Mouse (Mus musculus) testis, adult 2 months (tissue): Measurements from ENCODE around the gene Mid1. TPM values are rescaled to one million over a fixed set of nuclear protein-coding genes. Genes with fewer than 3 reads are reported as not detected.
"Not testable (repeated sequence)": the region's sequence is repeated elsewhere in the genome, so short reads cannot be mapped to it uniquely, and the experiment has no call there.

Experiments used
- H3K27ac ChIP-seq: fragments of 200-500 bp; 2 replicates; pipeline ENCODE4 v1.5.1; 2012; ENCODE audit warnings: low read depth, low read length; ENCODE audit not compliant: control insufficient read depth, insufficient read depth
- H3K27me3 ChIP-seq: fragments of 200-500 bp; 2 replicates; pipeline ENCODE4 v1.6.1; 2012; ENCODE audit warnings: mild to moderate bottlenecking, low read length, moderate library complexity; ENCODE audit not compliant: control insufficient read depth, insufficient read depth
- H3K36me3 ChIP-seq: fragments of 200-500 bp; 2 replicates; pipeline ENCODE4 v1.6.1; 2012; ENCODE audit warnings: mild to moderate bottlenecking, low read length; ENCODE audit not compliant: control insufficient read depth, insufficient read depth
- H3K4me1 ChIP-seq: fragments of 200-500 bp; 2 replicates; pipeline ENCODE4 v1.6.1; 2012; ENCODE audit warnings: low read length; ENCODE audit not compliant: control insufficient read depth, insufficient read depth
- H3K4me3 ChIP-seq: fragments of 200-500 bp; 2 replicates; pipeline ENCODE4 v1.5.1; 2012; ENCODE audit warnings: low read depth, mild to moderate bottlenecking, low read length, moderate library complexity, mixed read lengths; ENCODE audit not compliant: control insufficient read depth
- CTCF ChIP-seq: fragments of 200-500 bp; IDR thresholded peaks from 2 replicates; pipeline ENCODE4 v1.5.1; 2012; ENCODE audit warnings: low read depth, mild to moderate bottlenecking, inconsistent platforms, low read length, moderate library complexity; ENCODE audit not compliant: control insufficient read depth, insufficient read depth, insufficient replicate concordance
- polyA plus RNA-seq: library from polyadenylated mRNA; depleted of rRNA; stranded (reverse); fragments of >200 nt; gene quantifications from 2 replicates; pipeline ENCODE4 v1.2.3, GENCODE M21; 2012

Mid1 gene
- polyA plus RNA-seq, 1 experiment = 0.65 TPM

DNA sequence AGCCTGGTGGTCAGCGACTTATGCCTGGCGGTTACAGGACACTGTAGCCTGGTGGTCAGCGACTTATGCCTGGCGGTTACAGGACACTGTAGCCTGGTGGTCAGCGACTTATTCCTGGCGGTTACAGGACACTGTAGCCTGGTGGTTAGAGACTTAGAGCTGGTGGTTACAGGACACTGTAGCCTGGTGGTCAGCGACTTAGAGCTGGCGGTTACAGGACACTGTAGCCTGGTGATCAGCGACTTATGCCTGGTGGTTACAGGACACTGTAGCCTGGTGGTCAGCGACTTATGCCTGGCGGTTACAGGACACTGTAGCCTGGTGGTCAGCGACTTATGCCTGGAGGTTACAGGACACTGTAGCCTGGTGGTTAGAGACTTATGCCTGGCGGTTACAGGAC lies 329.0 kb downstream of the Mid1 start:
- H3K36me3 ChIP-seq, H3K27ac ChIP-seq, H3K4me1 ChIP-seq, H3K4me3 ChIP-seq, H3K27me3 ChIP-seq: not testable (repeated sequence)

DNA sequence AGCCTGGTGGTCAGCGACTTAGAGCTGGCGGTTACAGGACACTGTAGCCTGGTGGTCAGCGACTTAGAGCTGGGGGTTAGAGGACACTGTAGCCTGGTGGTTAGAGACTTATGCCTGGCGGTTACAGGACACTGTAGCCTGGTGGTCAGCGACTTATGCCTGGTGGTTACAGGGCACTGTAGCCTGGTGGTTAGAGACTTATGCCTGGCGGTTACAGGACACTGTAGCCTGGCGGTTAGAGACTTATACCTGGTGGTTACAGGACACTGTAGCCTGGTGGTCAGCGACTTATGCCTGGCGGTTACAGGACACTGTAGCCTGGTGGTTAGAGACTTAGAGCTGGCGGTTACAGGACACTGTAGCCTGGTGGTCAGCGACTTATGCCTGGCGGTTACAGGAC lies 330.9 kb downstream of the Mid1 start:
- H3K4me1 ChIP-seq, H3K4me3 ChIP-seq, H3K27me3 ChIP-seq, H3K36me3 ChIP-seq, H3K27ac ChIP-seq: not testable (repeated sequence)

GRCm38 (mm10) chrX:170017333-170018245 lies 332.6 kb downstream of the Mid1 start:
- H3K4me3 ChIP-seq, H3K36me3 ChIP-seq, H3K27me3 ChIP-seq, H3K4me1 ChIP-seq, H3K27ac ChIP-seq: not testable (repeated sequence)
- peak; percentile 71 for TF ChIP-seq CTCF

GRCm38 (mm10) chrX:170018571-170019218 lies 333.7 kb downstream of the Mid1 start:
- not testable (repeated sequence) for H3K27ac ChIP-seq, H3K36me3 ChIP-seq, H3K4me3 ChIP-seq, H3K27me3 ChIP-seq, H3K4me1 ChIP-seq

GRCm38 (mm10) chrX:170019219-170019953 lies 334.4 kb downstream of the Mid1 start:
- H3K4me1 ChIP-seq, H3K36me3 ChIP-seq, H3K4me3 ChIP-seq, H3K27me3 ChIP-seq, H3K27ac ChIP-seq: not testable (repeated sequence)

DNA sequence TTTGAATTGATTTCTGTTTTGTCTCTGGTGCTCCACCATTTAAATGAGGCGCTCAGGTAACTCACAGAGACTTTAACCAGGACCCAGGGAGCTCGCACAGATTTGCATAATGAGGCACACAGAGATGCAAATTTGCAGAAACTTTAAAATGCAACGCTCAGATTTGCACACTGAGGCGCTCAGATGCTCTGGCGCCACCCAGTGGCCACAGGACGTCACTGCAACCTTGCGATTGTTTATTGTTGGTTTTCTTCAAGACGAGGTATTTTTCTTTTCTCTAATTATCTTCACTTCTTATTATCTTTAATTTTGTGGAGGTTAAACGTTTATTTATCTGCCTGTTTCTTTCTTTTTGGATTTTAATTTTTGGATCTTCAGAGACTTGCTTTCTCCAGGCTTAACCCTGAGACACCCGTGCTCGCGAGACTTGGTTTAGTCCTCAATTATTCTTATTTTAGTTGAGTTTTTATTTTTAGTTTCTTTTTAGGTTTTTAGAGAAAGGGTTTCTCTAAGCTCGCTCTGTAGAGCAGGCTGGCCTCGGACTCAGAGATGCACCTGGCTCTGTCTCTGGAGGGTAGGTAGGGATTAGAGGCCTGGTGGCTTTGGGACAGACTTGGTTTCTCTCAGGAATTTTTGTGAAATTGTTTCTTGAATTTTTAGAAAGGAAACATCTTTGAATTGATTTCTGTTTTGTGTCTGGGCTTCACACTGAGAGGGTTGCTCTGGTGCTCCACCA lies 335.1 kb downstream of the Mid1 start:
- H3K36me3 ChIP-seq, H3K27me3 ChIP-seq, H3K27ac ChIP-seq, H3K4me1 ChIP-seq, H3K4me3 ChIP-seq: not testable (repeated sequence)
- TF ChIP-seq CTCF = peak; percentile 50; the same call in 1 of the 2 replicates

- not testable (repeated sequence) for H3K36me3 ChIP-seq, H3K27ac ChIP-seq, H3K4me1 ChIP-seq, H3K27me3 ChIP-seq, H3K4me3 ChIP-seq
- peak; percentile 92 for TF ChIP-seq CTCF
Measured at GRCm38 (mm10) chrX:170020690-170021050, 335.7 kb downstream of the Mid1 start.

DNA sequence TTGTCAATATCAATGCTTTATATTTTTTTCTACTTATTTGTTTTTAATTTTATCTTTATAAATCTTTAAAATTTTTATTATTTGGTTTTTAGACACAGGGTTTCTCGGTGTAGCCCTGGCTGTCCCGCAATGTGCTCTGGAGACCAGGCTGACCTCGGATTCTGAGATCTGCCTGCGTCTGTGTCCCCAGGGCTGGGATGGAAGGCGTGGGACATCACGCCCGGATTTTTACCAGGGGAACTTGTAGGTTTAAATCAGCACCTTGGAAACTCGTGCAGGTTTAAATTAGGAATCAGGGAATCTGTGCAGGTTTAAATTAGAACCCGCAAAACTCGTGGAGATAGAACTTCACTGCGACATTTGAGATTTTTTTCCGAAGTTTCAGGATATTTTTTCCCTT lies 336.2 kb downstream of the Mid1 start:
- H3K4me3 ChIP-seq, H3K27me3 ChIP-seq, H3K27ac ChIP-seq, H3K4me1 ChIP-seq, H3K36me3 ChIP-seq: not testable (repeated sequence)
- TF ChIP-seq CTCF = 0 out of 2 replicates have a peak, but pooled peaks have one; percentile 12
